Mouse (Mus musculus) limb, embryonic 11.5 days (tissue): ENCODE measurements around the gene Fam110a. TPM values are rescaled to one million over a fixed set of nuclear protein-coding genes. Genes with fewer than 3 reads are reported as not detected.

Experiments
- ATAC-seq: fragments of 200-750 bp; cut with Nextera tagmentation; 2 replicates; pipeline ENCODE4 v1.8.0; 2017; ENCODE audit warnings: low read depth; ENCODE audit not compliant: insufficient number of reproducible peaks, low FRiP score, low TSS enrichment
- DNase-seq: peaks from one replicate; pipeline ENCODE4 v3.0.0-alpha.2; 2015; ENCODE audit warnings: low spot score
- H3K27ac ChIP-seq: fragments of 300-500 bp; sonication (generic); replicated peaks from 2 replicates; pipeline ENCODE4 v1.5.1; 2014; ENCODE audit warnings: low read depth, mild to moderate bottlenecking, low read length
- H3K27me3 ChIP-seq: fragments of 300-500 bp; sonication (generic); 2 replicates; pipeline ENCODE4 v1.6.1; 2014; ENCODE audit warnings: mild to moderate bottlenecking, low read length, mixed read lengths; ENCODE audit not compliant: control insufficient read depth, insufficient read depth
- H3K36me3 ChIP-seq: fragments of 300-500 bp; sonication (generic); 2 replicates; pipeline ENCODE4 v1.6.1; 2014; ENCODE audit warnings: mild to moderate bottlenecking, low read length, moderate library complexity, mixed read lengths; ENCODE audit not compliant: control insufficient read depth, insufficient read depth
- H3K4me1 ChIP-seq: fragments of 300-500 bp; sonication (generic); 2 replicates; pipeline ENCODE4 v1.6.1; 2014; ENCODE audit warnings: low read length, mixed read lengths; ENCODE audit not compliant: control insufficient read depth, insufficient read depth
- H3K4me2 ChIP-seq: fragments of 300-500 bp; sonication (generic); 2 replicates; pipeline ENCODE4 v1.6.1; 2014; ENCODE audit warnings: low read depth, mild to moderate bottlenecking, moderate library complexity; ENCODE audit not compliant: severe bottlenecking
- H3K4me3 ChIP-seq: fragments of 300-500 bp; sonication (generic); 2 replicates; pipeline ENCODE4 v1.5.1; 2014; ENCODE audit warnings: low read depth, low read length
- H3K9ac ChIP-seq: fragments of 300-500 bp; sonication (generic); 2 replicates; pipeline ENCODE4 v1.6.1; 2014; ENCODE audit warnings: mild to moderate bottlenecking, low read length
- H3K9me3 ChIP-seq: fragments of 300-500 bp; sonication (generic); 2 replicates; pipeline ENCODE4 v1.6.1; 2016; ENCODE audit warnings: low read length; ENCODE audit not compliant: control insufficient read depth
- WGBS: fragments of 180-500 bp; shearing (Covaris S2); extraction: QIAGEN DNeasy Blood & Tissue Kit; methylation state at CpG from one replicate; pipeline ENCODE4 v1.1.7; 2014; 5-methylcytosine and 5-hydroxymethylcytosine counted together
- microRNA counts: library from miRNA; unstranded; fragments of <30 nt; microRNA quantifications from one replicate; lab custom pipeline; 2016
- microRNA-seq: library from miRNA; unstranded; fragments of <30 nt; microRNA quantifications from one replicate; pipeline ENCODE4, GENCODE M21; 2016
- polyA plus RNA-seq: library from polyadenylated mRNA; unstranded; fragments of >200 nt; fragmentation: Nextera tagmentation; extraction: Ambion mirVana; gene quantifications from 2 replicates; pipeline ENCODE4 v1.2.1, GENCODE M21; 2014

Gene Fam110a
- polyA plus RNA-seq, 1 experiment from 2014 or later = 31.7 TPM

GRCm38 (mm10) chr2:151924276-151924675 is 55.7 kb downstream of the Fam110a start:
- Histone ChIP-seq H3K9ac (no peak overlapping the region), H3K4me3 (no peak overlapping the region), H3K27me3 (no peaks in the 10 kb centered on the region), H3K36me3 (no peaks in the 10 kb centered on the region), H3K27ac (no peak overlapping the region), H3K9me3 (no peaks in the 10 kb centered on the region), H3K4me1 (peaks cover 16% of the 10 kb centered on the region), H3K4me2 (no peak overlapping the region)
- DNase-seq (no peak), ATAC-seq (no peak)
- WGBS = 86% methylated on average over 7 of the region's 7 CpGs

GRCm38 (mm10) chr2:151921596-151921995 is 58.4 kb downstream of the Fam110a start:
- Histone ChIP-seq H3K4me3 (no peak overlapping the region), H3K36me3 (no peaks in the 10 kb centered on the region), H3K27ac (no peak overlapping the region; the same call in 1 of the 2 replicates), H3K9me3 (no peaks in the 10 kb centered on the region), H3K9ac (no peak overlapping the region; the same call in 1 of the 2 replicates), H3K27me3 (no peaks in the 10 kb centered on the region), H3K4me2 (no peak overlapping the region), H3K4me1 (peaks cover 21% of the 10 kb centered on the region)
- ATAC-seq (peak; percentile 75), DNase-seq (peak; percentile 63)
- 15% methylated on average over 4 of the region's 4 CpGs for WGBS

GRCm38 (mm10) chr2:151921068-151921467 is 59.0 kb downstream of the Fam110a start:
- Histone ChIP-seq H3K9ac (no peak overlapping the region), H3K4me3 (no peak overlapping the region), H3K4me1 (peaks cover 27% of the 10 kb centered on the region), H3K27me3 (no peaks in the 10 kb centered on the region), H3K27ac (no peak overlapping the region; the same call in 1 of the 2 replicates), H3K4me2 (no peak overlapping the region), H3K36me3 (no peaks in the 10 kb centered on the region), H3K9me3 (no peaks in the 10 kb centered on the region)
- ATAC-seq (no peak), DNase-seq (no peak)
- WGBS = 57% methylated on average over 8 of the region's 8 CpGs

MicroRNAs within 50 kb of the gene (microRNA counts, 519-probe panel; counts per million panel counts)
- microRNA mmu-miR-1953 (lab: Ali Mortazavi, UCI) = not detected

Small RNA genes within 50 kb of the gene (microRNA-seq; reads per million reads assigned to microRNA genes)
- not detected for gene Mir1953

Other genes starting within 250 kb of the Fam110a start
- 52.8 and 54.1 TPM in 2 replicates for gene Psmf1, start 236.0 kb downstream of the Fam110a start, polyA plus RNA-seq
- gene Rspo4, start 137.3 kb downstream of the Fam110a start, polyA plus RNA-seq = 5.2 and 5.8 TPM in 2 replicates
- 0.23 TPM in 1 of 2 replicates, not detected in the other for gene Angpt4, start 69.0 kb downstream of the Fam110a start, polyA plus RNA-seq
- gene Slc52a3, start 16.3 kb upstream of the Fam110a start, polyA plus RNA-seq = 0.82 and 0.88 TPM in 2 replicates
- 0.07 TPM in 1 of 2 replicates, not detected in the other for gene Scrt2, start 101.3 kb upstream of the Fam110a start, polyA plus RNA-seq
- gene Srxn1, start 125.3 kb upstream of the Fam110a start, polyA plus RNA-seq = 8.2 and 8.9 TPM in 2 replicates
- 20.2 and 25.2 TPM in 2 replicates for gene Tcf15, start 163.3 kb upstream of the Fam110a start, polyA plus RNA-seq
- 65.9 and 86.5 TPM in 2 replicates for gene Csnk2a1, start 246.6 kb upstream of the Fam110a start, polyA plus RNA-seq